27 mouse cellular contexts compared by ENCODE assay signal in the genomic region with DNA sequence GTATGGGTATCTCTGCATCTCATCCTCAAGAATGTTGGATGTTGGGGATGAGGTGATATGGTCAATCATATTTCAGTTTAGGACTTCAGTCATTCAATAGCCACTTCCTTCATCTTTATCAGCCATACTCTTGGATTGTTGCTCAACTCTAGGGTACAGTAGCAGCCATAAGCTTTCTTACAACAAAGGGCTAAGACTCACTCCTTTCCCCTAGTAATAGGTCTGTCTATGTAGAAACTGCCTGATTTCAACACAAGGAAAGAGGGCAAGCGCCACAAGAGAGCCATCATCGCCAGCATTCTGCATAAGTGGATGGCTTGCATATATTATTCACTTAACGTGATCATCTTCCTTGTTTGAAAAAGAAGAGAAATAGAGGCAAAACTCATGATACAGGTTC.
"Had no signal": no experiment of that assay in that cellular context is flagged by ENCODE, and none has a peak within 500 bp of the region (broad histone marks: within the 10 kb centered on the region; RNA-seq: fewer than 3 reads in every experiment).

No protein-coding gene starts in this region.

- ATAC-seq: forebrain, embryonic 13.5 days; forebrain, embryonic 14.5 days; forebrain, embryonic 15.5 days; forebrain, embryonic 16.5 days; forebrain, postnatal 0 days had no signal

- H3K4me3 ChIP-seq: embryonic facial prominence, embryonic 10.5 days; embryonic facial prominence, embryonic 12.5 days; embryonic facial prominence, embryonic 13.5 days; embryonic facial prominence, embryonic 15.5 days; erythroblast, embryonic 14.5 days; forebrain, embryonic 10.5 days; forebrain, embryonic 12.5 days; forebrain, embryonic 13.5 days; forebrain, embryonic 15.5 days; gastrocnemius, adult 2 months; heart, adult 2 months had no signal

- H3K4me1 ChIP-seq: embryonic facial prominence, embryonic 12.5 days; forebrain, embryonic 12.5 days; forebrain, embryonic 13.5 days had no signal

- DNase-seq: cerebellum, adult 2 months; cerebellum, adult 8-10 months; cerebellum, adult 9-10 months; cerebellum, adult 9-11 months; cerebellum, postnatal 10 days; cerebellum, postnatal 14 days; cerebellum, postnatal 25 days; embryo, embryonic 11 days; forebrain, postnatal 0 days; gastrocnemius, adult 2 months; gastrocnemius, postnatal 10 days; gastrocnemius, postnatal 14 days; gastrocnemius, postnatal 25 days; gastrocnemius, postnatal 36 days; heart, adult 18-20 months; heart, adult 2 months had no signal
